Mouse (Mus musculus) liver, embryonic 12.5 days (tissue): ENCODE results near the gene Mgat4d. TPM values are rescaled to one million over a fixed set of nuclear protein-coding genes. Genes with fewer than 3 reads are reported as not detected.
"Not testable (repeated sequence)": the region's sequence is repeated elsewhere in the genome, so short reads cannot be mapped to it uniquely, and the experiment has no call there.

Experiments
- ATAC-seq: fragments of 200-750 bp; cut with Nextera tagmentation; 2 replicates; pipeline ENCODE4 v1.8.0; 2017; ENCODE audit warnings: moderate number of reproducible peaks, mild to moderate bottlenecking, moderate library complexity
- H3K27ac ChIP-seq: fragments of 300-500 bp; sonication (generic); 2 replicates; pipeline ENCODE4 v1.5.1; 2016; ENCODE audit warnings: mild to moderate bottlenecking
- H3K27me3 ChIP-seq: fragments of 300-500 bp; sonication (generic); replicated peaks from 2 replicates; pipeline ENCODE4 v1.6.1; 2016; ENCODE audit warnings: mild to moderate bottlenecking, moderate library complexity
- H3K36me3 ChIP-seq: fragments of 300-500 bp; sonication (generic); 2 replicates; pipeline ENCODE4 v1.6.1; 2016; ENCODE audit warnings: mild to moderate bottlenecking, moderate library complexity
- H3K4me1 ChIP-seq: fragments of 300-500 bp; sonication (generic); 2 replicates; pipeline ENCODE4 v1.6.1; 2016
- H3K4me2 ChIP-seq: fragments of 300-500 bp; sonication (generic); 2 replicates; pipeline ENCODE4 v1.6.1; 2016; ENCODE audit warnings: mild to moderate bottlenecking, moderate library complexity
- H3K4me3 ChIP-seq: fragments of 300-500 bp; sonication (generic); 2 replicates; pipeline ENCODE4 v1.5.1; 2016; ENCODE audit warnings: mild to moderate bottlenecking, moderate library complexity
- H3K9ac ChIP-seq: fragments of 300-500 bp; sonication (generic); 2 replicates; pipeline ENCODE4 v1.6.1; 2016; ENCODE audit warnings: mild to moderate bottlenecking, moderate library complexity
- H3K9me3 ChIP-seq: fragments of 300-500 bp; sonication (generic); replicated peaks from 2 replicates; pipeline ENCODE4 v1.6.1; 2016; ENCODE audit warnings: mild to moderate bottlenecking, moderate library complexity
- WGBS: fragments of 180-500 bp; shearing (Covaris S2); methylation state at CpG from one replicate; pipeline ENCODE4 v1.1.7; 2016; ENCODE audit not compliant: insufficient replicate concordance; 5-methylcytosine and 5-hydroxymethylcytosine counted together
- polyA plus RNA-seq: library from polyadenylated mRNA; unstranded; fragments of >200 nt; fragmentation: Nextera tagmentation; extraction: Ambion mirVana; gene quantifications from 2 replicates; pipeline ENCODE4 v1.2.1, GENCODE M21; 2016

Mgat4d gene
- polyA plus RNA-seq = not detected in 2 replicates

- WGBS = 55% methylated on average over 17 of the region's 18 CpGs
- no peak within 1 kb of the TSS for H3K9ac ChIP-seq
- ATAC-seq = no peak
These were observed at the start of gene Mgat4d for GRCm38 (mm10) chr8:83348263-83348662. Mgat4d (plus strand) TSS chr8:83348471.

DNA sequence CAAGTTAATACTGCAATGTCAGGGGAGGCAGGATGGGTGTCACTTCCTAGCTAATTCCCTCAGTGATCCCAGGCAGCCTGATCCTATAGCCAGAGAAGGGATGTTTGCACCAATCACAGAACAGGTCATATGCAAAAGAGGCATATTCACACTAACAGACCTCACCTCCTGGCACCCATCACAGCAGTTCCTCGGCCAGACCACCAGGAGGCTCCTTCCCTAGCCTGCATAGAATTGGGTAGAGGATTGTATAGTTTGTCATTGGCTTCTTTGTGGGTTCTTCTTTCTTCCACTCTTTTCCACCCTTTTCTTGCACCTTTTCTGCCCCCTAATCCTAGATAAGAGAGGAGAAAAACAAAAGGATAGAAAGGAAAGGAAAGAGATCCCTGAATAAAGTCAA is 48.1 kb upstream of the Mgat4d start:
- Histone ChIP-seq H3K4me1 (no peaks in the 10 kb centered on the region), H3K27ac (no peak overlapping the region), H3K4me3 (no peak overlapping the region), H3K9me3 (no peaks in the 10 kb centered on the region), H3K9ac (no peak overlapping the region), H3K36me3 (no peaks in the 10 kb centered on the region), H3K4me2 (no peak overlapping the region), H3K27me3 (no peaks in the 10 kb centered on the region)
- no peak; the same call in 1 of the 2 replicates for ATAC-seq
- 38% methylated on average over 1 of the region's 1 CpGs for WGBS

More at GRCm38 (mm10) chr8:83348263-83348662, at the start of gene Mgat4d:
- Histone ChIP-seq H3K4me3 (no peak within 1 kb of the TSS), H3K36me3 (no peaks in the 10 kb centered on the region), H3K27ac (no peak within 1 kb of the TSS), H3K9me3 (no peaks in the 10 kb centered on the region), H3K4me1 (no peaks in the 10 kb centered on the region), H3K4me2 (no peak within 1 kb of the TSS), H3K27me3 (peaks cover 11% of the 10 kb centered on the region)

GRCm38 (mm10) chr8:83304946-83305345 is 43.3 kb upstream of the Mgat4d start:
- Histone ChIP-seq H3K4me1 (no peaks in the 10 kb centered on the region), H3K4me3 (no peak overlapping the region), H3K4me2 (no peak overlapping the region), H3K27ac (no peak overlapping the region), H3K27me3 (no peaks in the 10 kb centered on the region), H3K9me3 (no peaks in the 10 kb centered on the region), H3K9ac (no peak overlapping the region), H3K36me3 (no peaks in the 10 kb centered on the region)
- 74% methylated on average over 1 of the region's 1 CpGs for WGBS
- ATAC-seq = no peak

DNA sequence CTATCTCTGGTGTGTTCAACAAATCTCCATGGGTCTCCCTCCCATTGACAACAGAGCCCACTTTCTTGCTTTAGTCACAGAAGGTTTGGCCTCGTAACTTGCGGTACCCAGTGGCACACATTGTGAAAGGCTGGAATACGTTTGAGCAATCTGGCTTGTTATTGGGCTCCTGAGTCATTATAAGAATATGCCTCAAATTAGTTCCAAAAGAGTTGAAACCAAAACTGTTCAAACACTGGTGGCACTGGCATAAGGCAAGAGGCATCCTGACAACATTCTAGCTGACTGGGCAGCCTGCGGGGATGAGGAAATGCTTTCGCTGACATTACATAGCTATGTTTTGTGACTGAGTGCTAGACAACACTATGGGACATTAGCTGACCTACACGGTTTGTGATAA is 38.4 kb upstream of the Mgat4d start:
- no peak overlapping the region for H3K4me3 ChIP-seq
- H3K9me3 ChIP-seq = no peaks in the 10 kb centered on the region
- no peaks in the 10 kb centered on the region for H3K4me1 ChIP-seq
- WGBS = 80% methylated on average over 6 of the region's 6 CpGs
- no peak for ATAC-seq
- no peak overlapping the region for H3K9ac ChIP-seq
- peaks cover 4% of the 10 kb centered on the region; the same call in 1 of the 2 replicates for H3K36me3 ChIP-seq
- no peak overlapping the region for H3K27ac ChIP-seq
- H3K27me3 ChIP-seq = no peaks in the 10 kb centered on the region
- no peak overlapping the region for H3K4me2 ChIP-seq

DNA sequence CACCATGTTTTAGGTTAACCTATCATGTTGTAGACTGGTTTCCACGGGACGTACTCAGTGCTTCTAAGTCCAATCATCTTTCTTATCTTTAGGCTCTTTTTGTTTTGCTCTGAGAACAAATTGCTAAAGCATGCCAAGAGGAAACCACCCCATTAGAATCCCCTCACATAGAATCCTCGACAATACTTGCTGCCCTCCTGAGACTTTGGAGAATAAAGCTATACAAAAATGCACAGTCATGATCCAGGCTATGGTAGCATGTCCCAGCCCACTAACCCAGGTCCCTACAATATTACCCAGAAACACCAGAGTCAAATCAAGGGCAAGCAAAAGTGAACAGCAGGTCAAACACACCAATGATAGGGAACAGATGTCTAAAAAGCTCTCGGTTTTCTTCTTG is 33.2 kb upstream of the Mgat4d start:
- ATAC-seq, H3K9me3 ChIP-seq, H3K4me1 ChIP-seq, H3K9ac ChIP-seq, H3K27ac ChIP-seq, H3K4me3 ChIP-seq, H3K4me2 ChIP-seq, H3K27me3 ChIP-seq: not testable (repeated sequence)
- WGBS = 74% methylated on average over 4 of the region's 4 CpGs
- peaks cover 40% of the 10 kb centered on the region for H3K36me3 ChIP-seq

DNA sequence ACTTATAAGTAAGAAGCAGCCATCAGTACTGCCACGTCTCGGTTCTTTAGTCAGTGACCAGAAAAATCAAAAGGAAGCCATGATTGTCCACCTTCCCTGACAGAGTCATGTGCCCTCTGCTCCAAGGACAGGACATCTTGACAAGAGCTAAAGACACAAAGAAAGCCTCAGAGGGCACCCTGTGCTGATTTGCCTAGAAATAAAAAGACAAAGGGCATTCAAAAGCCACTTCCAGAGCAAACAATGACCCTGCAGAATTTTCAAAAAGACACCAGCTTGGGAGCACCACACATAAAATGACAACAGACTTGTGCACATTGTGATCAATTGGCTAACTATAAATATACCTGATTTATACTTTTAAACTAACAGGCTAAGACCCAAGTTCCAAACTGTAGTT is 32.6 kb upstream of the Mgat4d start:
- H3K9me3 ChIP-seq = no peaks in the 10 kb centered on the region
- H3K27ac ChIP-seq = no peak overlapping the region
- ATAC-seq = no peak
- peaks cover 42% of the 10 kb centered on the region for H3K36me3 ChIP-seq
- WGBS = 84% methylated on average over 2 of the region's 2 CpGs
- no peak overlapping the region for H3K4me3 ChIP-seq
- H3K9ac ChIP-seq = no peak overlapping the region
- H3K4me1 ChIP-seq = no peaks in the 10 kb centered on the region
- no peak overlapping the region for H3K4me2 ChIP-seq
- no peaks in the 10 kb centered on the region for H3K27me3 ChIP-seq

- Histone ChIP-seq H3K9me3 (no peaks in the 10 kb centered on the region), H3K27me3 (no peaks in the 10 kb centered on the region), H3K4me2 (no peak overlapping the region), H3K36me3 (peaks cover 55% of the 10 kb centered on the region), H3K9ac (no peak overlapping the region), H3K4me1 (peaks cover 11% of the 10 kb centered on the region), H3K27ac (no peak overlapping the region), H3K4me3 (no peak overlapping the region)
- no peak for ATAC-seq
- WGBS = 85% methylated on average over 3 of the region's 3 CpGs
These were observed 27.7 kb upstream of the Mgat4d start for GRCm38 (mm10) chr8:83320543-83320942.

- peaks cover 11% of the 10 kb centered on the region for H3K4me1 ChIP-seq
- no peak overlapping the region for H3K4me3 ChIP-seq
- WGBS = 78% methylated on average over 6 of the region's 6 CpGs
- H3K9me3 ChIP-seq = no peaks in the 10 kb centered on the region
- H3K27ac ChIP-seq = 0 out of 2 replicates have a peak overlapping the region, but pooled peaks have one; percentile 14
- H3K4me2 ChIP-seq = no peak overlapping the region
- no peak overlapping the region for H3K9ac ChIP-seq
- H3K36me3 ChIP-seq = peaks cover 44% of the 10 kb centered on the region
- ATAC-seq = peak; percentile 57
- no peaks in the 10 kb centered on the region for H3K27me3 ChIP-seq
These were observed 25.9 kb upstream of the Mgat4d start for GRCm38 (mm10) chr8:83322374-83322773.

- Histone ChIP-seq H3K4me1 (peaks cover 11% of the 10 kb centered on the region), H3K27ac (no peak overlapping the region), H3K27me3 (no peaks in the 10 kb centered on the region), H3K4me3 (no peak overlapping the region), H3K4me2 (no peak overlapping the region), H3K9ac (no peak overlapping the region), H3K36me3 (peaks cover 45% of the 10 kb centered on the region), H3K9me3 (no peaks in the 10 kb centered on the region)
- peak; percentile 78 for ATAC-seq
- WGBS = 42% methylated on average over 2 of the region's 2 CpGs
These were observed 25.2 kb upstream of the Mgat4d start for GRCm38 (mm10) chr8:83323056-83323455.

DNA sequence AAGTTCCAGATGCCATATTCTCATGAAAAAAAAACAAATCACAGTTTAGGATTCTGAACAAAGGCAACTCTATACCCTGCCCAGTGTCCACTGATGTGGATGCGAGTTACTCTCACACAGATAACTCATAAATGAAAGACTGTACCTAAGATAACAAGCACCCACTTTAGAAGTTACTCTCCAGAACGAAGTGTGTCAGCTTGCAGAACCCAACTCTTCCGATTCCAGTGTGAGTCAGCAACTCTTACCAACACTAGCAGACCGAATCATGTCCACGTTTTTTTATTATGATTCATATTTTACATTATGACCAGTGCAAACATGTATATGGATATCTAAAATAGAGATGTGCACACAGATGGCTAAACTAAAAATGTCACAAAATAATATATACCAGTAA is 20.4 kb upstream of the Mgat4d start:
- WGBS = 76% methylated on average over 5 of the region's 5 CpGs
- H3K4me1 ChIP-seq = peaks cover 10% of the 10 kb centered on the region
- no peaks in the 10 kb centered on the region for H3K27me3 ChIP-seq
- H3K4me3 ChIP-seq = no peak overlapping the region
- no peaks in the 10 kb centered on the region for H3K9me3 ChIP-seq
- ATAC-seq = no peak
- peaks cover 28% of the 10 kb centered on the region for H3K36me3 ChIP-seq
- H3K4me2 ChIP-seq = no peak overlapping the region
- no peak overlapping the region for H3K27ac ChIP-seq
- H3K9ac ChIP-seq = no peak overlapping the region

- peak overlapping the region; percentile 80; the same call in 1 of the 2 replicates for H3K27ac ChIP-seq
- ATAC-seq = no peak
- peaks cover 26% of the 10 kb centered on the region for H3K36me3 ChIP-seq
- H3K27me3 ChIP-seq = peaks cover 21% of the 10 kb centered on the region
- WGBS = 9% methylated on average over 7 of the region's 7 CpGs
- H3K4me1 ChIP-seq = peaks cover 11% of the 10 kb centered on the region
- peak overlapping the region; percentile 88 for H3K9ac ChIP-seq
- no peaks in the 10 kb centered on the region for H3K9me3 ChIP-seq
- H3K4me2 ChIP-seq = peak overlapping the region; percentile 87
- peak overlapping the region; percentile 95 for H3K4me3 ChIP-seq
These were observed 16.7 kb upstream of the Mgat4d start for GRCm38 (mm10) chr8:83331567-83331898.

DNA sequence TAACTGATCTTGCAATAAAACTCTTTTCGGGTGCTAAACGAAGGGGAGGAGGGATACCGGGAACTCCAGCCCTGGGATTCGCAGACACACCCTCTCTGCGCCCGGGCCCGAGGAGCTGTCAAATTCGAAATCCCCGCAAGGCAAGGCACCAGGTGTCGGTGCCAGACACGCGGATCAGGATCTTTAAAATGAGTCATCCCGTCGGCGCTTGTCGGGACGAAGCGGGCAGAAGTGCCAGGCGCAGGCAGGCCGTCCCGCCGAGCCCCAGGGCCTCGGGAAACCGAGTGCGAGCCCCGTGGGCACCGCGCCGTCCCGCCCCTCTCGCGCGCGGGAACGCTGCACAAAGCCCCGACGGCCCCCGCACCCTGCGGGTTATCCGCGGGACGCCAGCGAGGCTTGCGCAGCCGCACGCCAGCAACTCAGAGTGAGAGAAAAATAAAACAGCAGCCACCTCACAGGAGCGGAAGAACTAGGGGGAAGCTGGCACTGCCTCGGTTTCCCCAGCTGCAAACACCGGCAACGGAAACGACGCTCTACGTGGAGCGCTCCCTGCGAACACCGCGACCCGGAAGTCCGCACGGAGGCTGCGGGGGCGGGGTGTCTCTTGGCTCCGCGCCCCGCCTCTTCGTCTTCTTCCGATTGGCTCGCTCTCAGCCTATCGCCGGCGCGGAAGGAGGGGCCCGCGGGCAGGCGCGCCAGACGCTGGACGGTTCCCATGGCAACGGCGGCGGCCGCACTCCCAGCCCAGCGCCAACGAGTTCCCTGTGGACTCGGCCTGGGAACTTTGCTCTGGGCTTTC is 16.2 kb upstream of the Mgat4d start, which contains the start of gene Elmod2:
Elmod2 (minus strand) TSS at position 588 of the 799 bp plus-strand sequence.
- no peaks in the 10 kb centered on the region for H3K9me3 ChIP-seq
- WGBS = under 1% methylated on average over 85 of the region's 85 CpGs
- H3K36me3 ChIP-seq = peaks cover 23% of the 10 kb centered on the region
- peaks cover 11% of the 10 kb centered on the region for H3K4me1 ChIP-seq
- H3K9ac ChIP-seq = peak within 1 kb of the TSS; percentile 88
- H3K4me3 ChIP-seq = peak within 1 kb of the TSS; percentile 95
- peak; percentile 100 for ATAC-seq
- peaks cover 21% of the 10 kb centered on the region for H3K27me3 ChIP-seq
- H3K27ac ChIP-seq = peak within 1 kb of the TSS; percentile 80
- peak within 1 kb of the TSS; percentile 87 for H3K4me2 ChIP-seq
